Mouse (Mus musculus): ENCODE results near the gene Flt3l. TPM values are rescaled to one million over a fixed set of nuclear protein-coding genes. Genes with fewer than 3 reads are reported as not detected.

Gene Flt3l
- polyA plus RNA-seq, 1 experiment: 7.2 TPM

GRCm38 (mm10) chr7:45105491-45105890, 30.7 kb downstream of the Flt3l start:
- no peaks in the 10 kb centered on the region for H3K27me3 ChIP-seq (ENCODE audit: control insufficient read depth, insufficient read depth, insufficient read length)
- H3K4me3 ChIP-seq: no peak overlapping the region
- no peak overlapping the region for H3K4me2 ChIP-seq (ENCODE audit: low read depth)
- no peaks in the 10 kb centered on the region for H3K36me3 ChIP-seq (ENCODE audit: control insufficient read depth, insufficient read depth)
- H3K79me2 ChIP-seq (ENCODE audit: control insufficient read depth, insufficient read depth): no peaks in the 10 kb centered on the region
- no peak overlapping the region for H3ac ChIP-seq (ENCODE audit: control insufficient read depth, insufficient read length)
- TF ChIP-seq POLR2A (IDR thresholded peaks at IDR 0.05; ENCODE audit: insufficient read length, low read depth) (no peak), MYOD1 (IDR thresholded peaks at IDR 0.05; ENCODE audit: control insufficient read depth in 1 of 3, insufficient read length in 2 of 3, low read depth in 2 of 3) (no peak), REST (IDR thresholded peaks at IDR 0.05; ENCODE audit: insufficient read depth, insufficient read length) (no peak), USF1 (IDR thresholded peaks at IDR 0.05; ENCODE audit: low read depth) (no peak), MAX (IDR thresholded peaks at IDR 0.05; ENCODE audit: low read depth) (no peak), TCF12 (IDR thresholded peaks at IDR 0.05; ENCODE audit: insufficient read depth, poor library complexity, severe bottlenecking) (no peak), SRF (IDR thresholded peaks at IDR 0.05; ENCODE audit: control insufficient read depth, insufficient read length, low read depth) (no peak)

- H3K4me3 ChIP-seq: no peak overlapping the region
- H3ac ChIP-seq (ENCODE audit: control insufficient read depth, insufficient read length): no peak overlapping the region
- TF ChIP-seq E2F4 (IDR thresholded peaks at IDR 0.05; ENCODE audit: insufficient read depth): no peak
- no peak for TF ChIP-seq MYOD1 (IDR thresholded peaks at IDR 0.05; ENCODE audit: control insufficient read depth in 1 of 3, insufficient read length in 2 of 3, low read depth in 2 of 3)
- no peak for TF ChIP-seq POLR2A (IDR thresholded peaks at IDR 0.05; ENCODE audit: insufficient read length, low read depth)
- TF ChIP-seq TCF3 (IDR thresholded peaks at IDR 0.05; ENCODE audit: insufficient read length, low read depth): no peak
- TF ChIP-seq USF1 (IDR thresholded peaks at IDR 0.05; ENCODE audit: low read depth): no peak
- no peak for TF ChIP-seq CEBPB (IDR thresholded peaks at IDR 0.05; ENCODE audit: insufficient read depth, poor library complexity, severe bottlenecking)
- TF ChIP-seq SRF (IDR thresholded peaks at IDR 0.05; ENCODE audit: control insufficient read depth, insufficient read length, low read depth): no peak
- no peak for TF ChIP-seq TCF12 (IDR thresholded peaks at IDR 0.05; ENCODE audit: insufficient read depth, poor library complexity, severe bottlenecking)
- no peak for TF ChIP-seq POLR2AphosphoS2 (IDR thresholded peaks at IDR 0.05; ENCODE audit: insufficient read length, low read depth)
- TF ChIP-seq MYOG (IDR thresholded peaks at IDR 0.05; ENCODE audit: control insufficient read depth in 1 of 3, insufficient read depth in 1 of 3, insufficient read length in 2 of 3, low read depth in 2 of 3): no peak
- no peak for TF ChIP-seq MAX (IDR thresholded peaks at IDR 0.05; ENCODE audit: low read depth)
- TF ChIP-seq REST (IDR thresholded peaks at IDR 0.05; ENCODE audit: insufficient read depth, insufficient read length): no peak
- H3K4me2 ChIP-seq (ENCODE audit: low read depth): no peak overlapping the region
- no peaks in the 10 kb centered on the region for H3K27me3 ChIP-seq (ENCODE audit: control insufficient read depth, insufficient read depth, insufficient read length)
- H3K36me3 ChIP-seq (ENCODE audit: control insufficient read depth, insufficient read depth): no peaks in the 10 kb centered on the region
- no peaks in the 10 kb centered on the region for H3K79me2 ChIP-seq (ENCODE audit: control insufficient read depth, insufficient read depth)
Observed at GRCm38 (mm10) chr7:45104941-45105340, 31.3 kb downstream of the Flt3l start.

- H3K4me3 ChIP-seq: peak within 1 kb of the TSS; percentile 22
- no peaks in the 10 kb centered on the region for H3K79me2 ChIP-seq (ENCODE audit: control insufficient read depth, insufficient read depth)
- H3K36me3 ChIP-seq (ENCODE audit: control insufficient read depth, insufficient read depth): no peaks in the 10 kb centered on the region
- H3K27me3 ChIP-seq (ENCODE audit: control insufficient read depth, insufficient read depth, insufficient read length): no peaks in the 10 kb centered on the region
- TF ChIP-seq TCF12 (IDR thresholded peaks at IDR 0.05; ENCODE audit: insufficient read depth, poor library complexity, severe bottlenecking) (no peak), MAX (IDR thresholded peaks at IDR 0.05; ENCODE audit: low read depth) (no peak), SRF (IDR thresholded peaks at IDR 0.05; ENCODE audit: control insufficient read depth, insufficient read length, low read depth) (no peak), TCF3 (IDR thresholded peaks at IDR 0.05; ENCODE audit: insufficient read length, low read depth) (no peak), MYOD1 (IDR thresholded peaks at IDR 0.05; ENCODE audit: control insufficient read depth in 1 of 3, insufficient read length in 2 of 3, low read depth in 2 of 3) (peak in 1 of 3 experiments; percentile 9), MYOG (IDR thresholded peaks at IDR 0.05; ENCODE audit: control insufficient read depth in 1 of 3, insufficient read depth in 1 of 3, insufficient read length in 2 of 3, low read depth in 2 of 3) (peak in 1 of 3 experiments; percentile 39), USF1 (IDR thresholded peaks at IDR 0.05; ENCODE audit: low read depth) (no peak), E2F4 (IDR thresholded peaks at IDR 0.05; ENCODE audit: insufficient read depth) (no peak), CEBPB (IDR thresholded peaks at IDR 0.05; ENCODE audit: insufficient read depth, poor library complexity, severe bottlenecking) (peak; percentile 60), POLR2A (IDR thresholded peaks at IDR 0.05; ENCODE audit: insufficient read length, low read depth) (peak; percentile 63), REST (IDR thresholded peaks at IDR 0.05; ENCODE audit: insufficient read depth, insufficient read length) (no peak), POLR2AphosphoS2 (IDR thresholded peaks at IDR 0.05; ENCODE audit: insufficient read length, low read depth) (peak; percentile 50)
- H3K4me2 ChIP-seq (ENCODE audit: low read depth): peak within 1 kb of the TSS; percentile 82
- no peak within 1 kb of the TSS for H3ac ChIP-seq (ENCODE audit: control insufficient read depth, insufficient read length)
Observed at GRCm38 (mm10) chr7:45103652-45104180, 32.5 kb downstream of the Flt3l start, which contains the start of gene Fcgrt. TSS of gene Fcgrt (minus strand) at chr7:45103851.

GRCm38 (mm10) chr7:45102940-45103585, 33.2 kb downstream of the Flt3l start:
- H3K27me3 ChIP-seq (ENCODE audit: control insufficient read depth, insufficient read depth, insufficient read length): no peaks in the 10 kb centered on the region
- peak overlapping the region; percentile 82 for H3K4me2 ChIP-seq (ENCODE audit: low read depth)
- no peaks in the 10 kb centered on the region for H3K36me3 ChIP-seq (ENCODE audit: control insufficient read depth, insufficient read depth)
- H3K79me2 ChIP-seq (ENCODE audit: control insufficient read depth, insufficient read depth): no peaks in the 10 kb centered on the region
- peak overlapping the region; percentile 22 for H3K4me3 ChIP-seq
- H3ac ChIP-seq (ENCODE audit: control insufficient read depth, insufficient read length): no peak overlapping the region
- TF ChIP-seq USF1 (IDR thresholded peaks at IDR 0.05; ENCODE audit: low read depth) (peak; percentile 68), POLR2AphosphoS2 (IDR thresholded peaks at IDR 0.05; ENCODE audit: insufficient read length, low read depth) (no peak), POLR2A (IDR thresholded peaks at IDR 0.05; ENCODE audit: insufficient read length, low read depth) (no peak), E2F4 (IDR thresholded peaks at IDR 0.05; ENCODE audit: insufficient read depth) (no peak), TCF12 (IDR thresholded peaks at IDR 0.05; ENCODE audit: insufficient read depth, poor library complexity, severe bottlenecking) (no peak)

Data from myocyte (in vitro differentiated cells).